Comparison of ENCODE assay signal across 8 mouse cellular contexts in genomic region chr11:3292711-3293249, GRCm38 (mm10). TPM values are rescaled to one million over a fixed set of nuclear protein-coding genes. Genes with fewer than 3 reads are reported as not detected.
DNase-seq lines count a peak whose midpoint lies in the region; ATAC-seq and TF ChIP-seq lines count a peak whose summit lies in the region.

No protein-coding gene starts in this region.

- H3K4me3 ChIP-seq in forebrain, postnatal 0 days (ENCODE audit: low read depth, low read length): peak overlapping the region; percentile 50
- H3K4me3 ChIP-seq in kidney, embryonic 14.5 days (ENCODE audit: low read length): peak overlapping the region; percentile 89

- H3K27me3 ChIP-seq in forebrain, postnatal 0 days (ENCODE audit: insufficient read depth, low read length): no peaks in the 10 kb centered on the region
- H3K27me3 ChIP-seq in kidney, embryonic 14.5 days (ENCODE audit: control insufficient read depth, insufficient read depth, low read length): no peaks in the 10 kb centered on the region

- no peak for TF ChIP-seq CTCF in forebrain, postnatal 0 days (IDR thresholded peaks at IDR 0.05; ENCODE audit: low read depth)

- H3K9me3 ChIP-seq in forebrain, postnatal 0 days (ENCODE audit: low read length): no peaks in the 10 kb centered on the region
- H3K9me3 ChIP-seq in kidney, embryonic 14.5 days (ENCODE audit: control insufficient read depth, low read length): no peaks in the 10 kb centered on the region

- H3K4me2 ChIP-seq in forebrain, postnatal 0 days (ENCODE audit: low read depth): peak overlapping the region; percentile 99
- H3K4me2 ChIP-seq in kidney, embryonic 14.5 days (replicated peaks; ENCODE audit: low read depth, low read length): peak overlapping the region; percentile 98

- H3K27ac ChIP-seq in forebrain, postnatal 0 days (ENCODE audit: low read depth, low read length): peak overlapping the region; percentile 100
- H3K27ac ChIP-seq in kidney, embryonic 14.5 days (ENCODE audit: low read depth, low read length): peak overlapping the region; percentile 100

- peak overlapping the region; percentile 97 for H3K9ac ChIP-seq in forebrain, postnatal 0 days
- H3K9ac ChIP-seq in kidney, embryonic 14.5 days (ENCODE audit: low read depth, low read length): peak overlapping the region; percentile 97

- peaks cover 33% of the 10 kb centered on the region for H3K4me1 ChIP-seq in forebrain, postnatal 0 days (ENCODE audit: insufficient read depth)
- H3K4me1 ChIP-seq in kidney, embryonic 14.5 days (ENCODE audit: control insufficient read depth, insufficient read depth, low read length): peaks cover 17% of the 10 kb centered on the region

- no peak for ATAC-seq in forebrain, postnatal 0 days
- no peak for ATAC-seq in kidney, embryonic 14.5 days (ENCODE audit: low FRiP score, low TSS enrichment)

- WGBS in forebrain, postnatal 0 days: 0% methylated on average over 8 of the region's 8 CpGs
- 2% methylated on average over 8 of the region's 8 CpGs for WGBS in kidney, embryonic 14.5 days

- peaks cover 36% of the 10 kb centered on the region for H3K36me3 ChIP-seq in forebrain, postnatal 0 days (ENCODE audit: insufficient read depth)
- H3K36me3 ChIP-seq in kidney, embryonic 14.5 days (ENCODE audit: control insufficient read depth, insufficient read depth, low read length): peaks cover 47% of the 10 kb centered on the region

- peak; percentile 38 for DNase-seq in adrenal gland, postnatal 10 days
- no peak for DNase-seq in adrenal gland, adult 18-20 months (ENCODE audit: low spot score in 2 of 2)
- peak; percentile 44 for DNase-seq in brain, adult 2 months (ENCODE audit: low read depth, low spot score)
- DNase-seq in forebrain, postnatal 0 days: peak; percentile 51
- peak; percentile 46 for DNase-seq in lung, postnatal 36 days
- DNase-seq in urinary bladder, postnatal 25 days (ENCODE audit: low spot score): peak; percentile 36
- no peak for DNase-seq in frontal cortex, postnatal 14 days (ENCODE audit: low spot score in 2 of 2)

RNA-seq across cellular contexts. Expression of gene Patz1, which starts 4.1 kb away (rescaled TPM):
- total RNA-seq in adrenal gland, postnatal 10 days (2021): 10 to 100 TPM; 31.2 to 38.5 TPM
- total RNA-seq in adrenal gland, adult 18-20 months (2021): 10 to 100 TPM; 16.1 to 24.6 TPM
- 58.2 and 70.7 TPM in 2 replicates for total RNA-seq in forebrain, postnatal 0 days (2014; rRNA removed)
- polyA plus RNA-seq in forebrain, postnatal 0 days (2015; fragmentation: Nextera tagmentation; extraction: Ambion mirVana): 39.5 and 43.0 TPM in 2 replicates
- polyA plus RNA-seq in kidney, embryonic 14.5 days (2014; fragmentation: Nextera tagmentation; extraction: Ambion mirVana): 55.9 and 76.6 TPM in 2 replicates

RNA-seq across cellular contexts. Expression of gene Drg1, which starts 26.6 kb away (rescaled TPM):
- total RNA-seq in adrenal gland, postnatal 10 days (2021): 10 to 100 TPM; 84.3 to 91.6 TPM
- total RNA-seq in adrenal gland, adult 18-20 months (2021): 10 to 100 TPM; 77.1 to 94.1 TPM
- total RNA-seq in forebrain, postnatal 0 days (2014; rRNA removed): 115 and 147 TPM in 2 replicates
- 201 and 218 TPM in 2 replicates for polyA plus RNA-seq in forebrain, postnatal 0 days (2015; fragmentation: Nextera tagmentation; extraction: Ambion mirVana)
- 225 and 249 TPM in 2 replicates for polyA plus RNA-seq in kidney, embryonic 14.5 days (2014; fragmentation: Nextera tagmentation; extraction: Ambion mirVana)

RNA-seq across cellular contexts. Expression of gene Pik3ip1, which starts 37.4 kb away (rescaled TPM):
- total RNA-seq in adrenal gland, postnatal 10 days (2021): 10 to 100 TPM; 13.3 to 17.8 TPM
- total RNA-seq in adrenal gland, adult 18-20 months (2021): 10 to 100 TPM in 1 of 2 experiments, 1 to 10 TPM in 1; 9.1 to 12.0 TPM
- 36.2 and 47.8 TPM in 2 replicates for total RNA-seq in forebrain, postnatal 0 days (2014; rRNA removed)
- 30.3 and 37.3 TPM in 2 replicates for polyA plus RNA-seq in forebrain, postnatal 0 days (2015; fragmentation: Nextera tagmentation; extraction: Ambion mirVana)
- 7.0 and 7.8 TPM in 2 replicates for polyA plus RNA-seq in kidney, embryonic 14.5 days (2014; fragmentation: Nextera tagmentation; extraction: Ambion mirVana)

Comparison
In these comparisons a context has a peak if more than half of its experiments do, and no peak if none do; other contexts are left out.
1. DNase-seq: peak in adrenal gland, postnatal 10 days (single experiment), brain, adult 2 months (single experiment), forebrain, postnatal 0 days (single experiment), lung, postnatal 36 days (single experiment) and urinary bladder, postnatal 25 days (single experiment); none in adrenal gland, adult 18-20 months (0 of 2) and frontal cortex, postnatal 14 days (0 of 2).